Mouse (Mus musculus) layer of hippocampus, adult 18-20 months (tissue): ENCODE data around the gene Cdc37. TPM values are rescaled to one million over a fixed set of nuclear protein-coding genes. Genes with fewer than 3 reads are reported as not detected.
A peak's percentile ranks its signal among the peaks of the same experiment; 100 is the strongest.

Source experiments
- DNase-seq, 2 experiments: peaks; one replicate each; pipeline ENCODE4 v3.0.0; 2022; ENCODE audit warnings: low spot score in 2 of 2
- total RNA-seq, 2 experiments: library from RNA; stranded (reverse); gene quantifications; 2 replicates each; pipeline ENCODE4 v1.2.3; 2021

Cdc37 gene
- total RNA-seq, 2 experiments from 2014 or later: 163 TPM

DNA sequence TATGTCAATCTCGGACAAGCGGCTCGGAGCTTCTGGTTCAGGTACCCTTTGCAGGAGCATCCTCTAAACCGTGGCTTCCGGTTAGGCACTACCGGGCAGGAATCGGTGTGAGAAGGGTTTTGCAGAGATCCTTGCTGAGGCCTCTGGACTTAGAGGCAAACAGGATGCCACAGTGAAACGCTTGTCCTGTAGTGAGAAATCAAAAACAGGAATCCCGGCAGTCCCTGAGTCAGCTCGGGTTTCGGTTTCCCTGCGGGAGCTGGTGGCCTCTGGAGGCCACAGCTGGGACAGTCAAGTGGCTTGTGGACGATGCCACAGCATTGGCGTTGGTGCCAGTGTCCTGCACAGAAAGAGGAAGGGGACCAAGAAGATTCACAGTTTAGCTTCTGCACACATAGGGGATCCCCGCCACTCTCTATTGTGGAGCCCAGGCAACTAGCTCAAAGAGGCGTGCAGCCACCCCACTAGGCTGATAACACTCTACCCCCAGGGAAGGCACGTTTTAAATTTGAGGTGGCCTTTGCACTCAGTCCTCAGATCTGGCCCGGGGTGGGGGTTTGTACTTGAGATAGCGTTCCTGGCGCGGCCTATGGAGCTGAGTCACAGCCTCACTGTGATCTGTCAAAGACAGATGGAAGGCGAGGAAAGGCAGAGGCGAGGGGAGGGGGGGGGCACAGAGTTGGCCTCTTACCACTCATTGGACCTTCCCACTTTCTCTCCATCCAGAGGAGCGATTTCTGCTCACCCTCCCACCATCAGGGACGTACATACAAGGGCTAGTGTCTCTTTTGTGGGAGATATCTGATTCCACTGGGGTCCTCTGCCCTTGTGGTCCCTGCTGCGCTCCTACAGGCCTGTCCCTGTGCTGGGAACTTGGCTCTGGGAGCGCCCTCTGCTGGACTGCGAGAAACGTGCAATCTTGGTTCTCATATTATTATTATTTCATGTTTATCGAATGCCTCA is 18.7 kb upstream of the Cdc37 start:
- peak in 1 of 2 experiments; percentile 83 for DNase-seq

DNA sequence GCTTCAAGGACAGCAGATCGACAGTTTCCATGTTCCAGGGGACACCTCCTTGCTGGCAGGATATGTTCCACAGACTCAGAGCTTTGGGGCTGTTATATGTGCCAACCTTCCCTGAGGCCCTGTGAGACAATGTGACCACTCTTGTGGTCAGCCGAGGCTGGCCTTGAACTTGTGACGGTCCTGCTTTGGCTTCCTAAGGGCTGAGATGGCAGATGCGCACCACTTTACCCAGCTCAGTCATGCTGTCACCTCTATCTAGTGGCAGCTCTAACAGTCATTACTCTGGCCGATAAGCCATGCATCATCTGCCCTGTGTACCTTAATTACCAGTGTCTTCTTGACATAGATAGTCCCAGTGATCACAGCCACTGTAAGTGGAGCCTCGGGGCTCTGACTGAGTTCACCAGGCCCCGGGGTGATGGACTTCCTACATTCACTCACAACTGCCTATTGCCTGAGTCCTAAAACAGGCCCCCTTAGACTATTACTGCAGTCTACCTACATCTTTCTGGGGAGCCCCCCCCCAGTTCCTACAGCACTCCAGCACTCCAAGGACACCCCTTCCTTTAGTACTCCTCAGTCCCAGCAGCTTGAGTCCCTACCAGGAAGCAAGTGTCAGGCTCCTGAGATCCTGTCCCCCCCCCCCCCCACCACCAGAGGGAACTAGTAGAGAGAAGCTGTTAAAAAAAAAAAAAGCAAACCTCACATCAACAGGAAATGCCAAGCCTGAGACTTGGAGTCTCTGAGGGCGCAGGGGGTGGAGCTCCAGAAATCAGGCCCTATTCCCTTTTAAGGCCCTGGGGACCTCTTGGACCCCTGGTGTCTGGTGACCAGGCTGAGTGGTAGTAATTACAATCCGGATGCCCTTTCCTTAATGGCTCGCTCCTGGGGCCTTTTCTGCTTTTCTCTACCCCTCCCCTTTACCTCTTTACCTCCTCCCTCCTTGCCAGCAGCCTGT is 17.6 kb upstream of the Cdc37 start:
- no peak for DNase-seq

DNA sequence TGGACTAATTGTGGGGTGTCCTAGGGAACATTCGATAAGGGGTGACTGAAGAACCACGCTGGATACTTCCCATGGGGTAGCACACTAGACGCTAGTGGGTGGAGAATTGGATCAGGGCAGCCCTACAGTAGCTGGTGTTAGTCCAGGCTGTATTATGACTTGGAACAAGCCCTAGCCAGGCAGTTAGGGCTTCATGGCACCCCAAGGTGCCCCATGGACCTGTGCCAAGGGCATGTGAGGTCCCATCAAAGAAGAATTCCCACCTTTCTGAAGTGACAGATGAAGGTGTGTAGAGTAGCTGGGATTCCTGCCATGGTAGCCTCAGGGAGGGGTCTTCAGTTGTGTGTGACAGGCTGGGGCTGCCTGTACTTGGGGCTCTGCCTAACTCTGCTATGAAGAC is 16.7 kb upstream of the Cdc37 start:
- DNase-seq: no peak

DNA sequence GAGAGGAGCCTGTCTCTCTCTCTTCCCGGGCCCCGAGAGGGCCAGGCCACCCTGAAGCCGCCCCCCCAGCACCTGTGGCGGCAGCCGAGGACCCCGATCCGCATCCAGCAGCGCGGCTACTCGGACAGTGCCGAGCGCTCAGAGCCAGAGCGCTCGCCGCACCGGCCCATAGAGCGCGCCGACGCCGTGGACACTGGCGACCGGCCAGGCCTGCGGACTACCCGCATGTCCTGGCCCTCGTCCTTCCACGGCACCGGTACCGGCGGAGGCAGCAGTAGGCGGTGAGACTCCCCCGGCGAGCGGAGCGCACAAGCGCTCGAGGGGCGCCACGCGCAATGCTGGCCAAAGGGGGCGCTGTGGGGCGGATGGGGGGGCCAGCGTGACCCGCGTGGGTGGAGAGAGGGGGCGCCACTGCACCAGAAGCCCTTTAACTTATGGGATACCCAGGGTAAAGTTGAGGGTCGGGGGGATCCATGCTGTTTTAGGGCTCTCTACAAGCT is 16.2 kb upstream of the Cdc37 start:
- DNase-seq: peak in 1 of 2 experiments; percentile 55

DNA sequence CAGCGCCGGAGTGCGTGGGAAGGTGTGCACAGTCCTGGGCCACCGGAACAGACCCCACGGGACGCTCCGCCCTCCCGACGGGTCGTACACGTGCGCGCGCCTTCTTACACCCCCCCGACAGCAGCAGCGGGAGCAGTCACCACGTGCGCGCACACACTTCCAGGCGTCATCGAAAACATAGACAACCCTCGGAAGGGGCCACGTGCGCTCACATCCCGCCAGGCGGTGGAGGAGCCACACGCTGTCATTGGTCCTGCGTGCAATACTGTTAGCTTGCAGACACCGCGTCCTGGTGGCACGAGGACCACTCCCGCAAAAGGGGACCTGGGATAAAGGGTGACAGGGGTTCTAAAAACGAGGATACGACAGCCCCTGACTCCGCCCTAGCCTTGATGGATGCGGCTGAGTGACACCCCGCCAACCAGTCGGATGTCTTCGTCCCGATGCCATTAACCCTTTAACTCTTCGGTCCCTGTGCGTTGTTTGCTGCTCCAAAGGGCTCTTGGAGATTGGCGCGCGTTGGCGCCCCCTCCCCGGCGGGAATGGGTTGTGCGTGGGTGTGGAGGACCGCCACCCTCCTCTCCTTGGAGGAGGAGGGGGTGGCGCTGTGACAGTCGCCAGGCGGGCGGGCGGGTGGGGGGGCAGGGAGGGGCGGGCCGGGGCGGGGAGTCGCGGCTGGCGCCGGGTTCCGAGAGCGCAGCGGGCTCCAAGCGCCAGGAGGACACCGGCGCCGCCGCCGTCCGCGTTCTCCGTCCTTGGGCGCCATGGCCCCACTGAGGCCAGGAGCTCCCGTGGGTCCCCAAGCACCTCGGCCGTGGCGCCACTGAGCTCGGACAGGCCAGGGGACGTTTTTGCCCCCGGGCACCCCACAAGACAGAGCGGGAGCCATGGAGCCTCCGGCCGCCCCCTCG is 15.5 kb upstream of the Cdc37 start, which contains the start of gene Pde4a:
TSS of gene Pde4a (plus strand) at position 674 of the 911 bp plus-strand sequence.
- peak; percentile 81 for DNase-seq

DNA sequence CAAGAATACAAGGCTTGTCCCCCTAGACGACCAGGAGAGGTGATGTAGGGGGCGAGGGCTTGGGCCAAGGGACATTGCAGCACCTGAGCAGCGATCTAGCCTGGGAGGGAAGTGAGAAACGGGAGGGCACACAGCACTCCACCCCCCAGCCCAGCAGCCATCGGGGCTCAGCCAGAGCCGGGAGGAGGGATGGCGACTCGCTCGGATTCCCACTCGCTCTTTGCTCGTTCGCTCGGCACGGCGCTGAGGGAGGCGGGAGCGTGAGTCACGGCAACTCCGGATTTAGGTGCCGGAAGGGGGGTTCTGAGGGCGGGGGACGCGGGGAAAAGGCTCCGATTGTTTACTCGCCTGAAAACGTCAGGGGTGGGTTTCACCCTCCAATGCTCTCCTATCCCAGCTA is 14.3 kb upstream of the Cdc37 start:
- DNase-seq: peak; percentile 66 to 73

DNA sequence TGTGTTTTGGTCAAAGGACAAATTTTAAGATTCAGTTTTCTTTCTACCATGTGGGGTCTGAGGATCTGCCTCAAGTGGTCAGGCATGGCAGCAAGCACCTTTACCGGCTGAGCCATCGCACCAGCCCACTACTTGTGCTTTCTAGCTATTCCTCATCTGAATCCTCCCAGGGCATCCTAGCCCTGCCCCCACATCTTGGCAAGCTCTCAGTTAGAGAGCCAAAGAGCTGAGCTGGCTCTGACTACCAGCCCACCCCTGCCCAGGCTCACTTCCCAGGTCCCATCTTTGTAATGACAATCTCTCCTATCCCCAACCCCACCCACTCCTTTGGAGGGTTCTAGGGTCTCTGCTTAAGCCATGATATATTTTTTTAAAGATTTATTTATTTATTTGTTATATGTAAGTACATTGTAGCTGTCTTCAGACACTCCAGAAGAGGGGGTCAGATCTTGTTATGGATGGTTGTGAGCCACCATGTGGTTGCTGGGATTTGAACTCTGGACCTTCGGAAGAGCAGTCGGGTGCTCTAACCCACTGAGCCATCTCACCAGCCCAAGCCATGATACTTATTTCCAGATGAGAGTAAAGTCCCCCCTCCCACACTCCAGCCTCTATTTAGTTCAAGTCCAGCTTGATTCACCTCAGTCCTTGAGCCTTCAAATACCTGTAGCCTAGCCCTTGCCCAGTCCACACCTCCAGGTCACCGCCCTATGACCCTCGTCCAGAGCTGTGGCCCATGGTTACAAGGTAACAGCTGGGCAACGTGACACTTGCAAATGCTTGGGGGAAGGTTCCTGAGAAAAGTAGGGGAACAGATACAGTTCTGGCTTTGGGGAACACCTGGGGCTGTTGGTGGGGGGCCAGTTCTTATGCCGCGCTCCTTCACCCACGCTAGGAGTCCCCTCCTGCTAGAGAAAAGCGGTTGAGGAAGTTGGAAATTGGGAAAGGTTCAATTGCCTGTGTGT is 13.6 kb upstream of the Cdc37 start:
- DNase-seq: no peak

DNA sequence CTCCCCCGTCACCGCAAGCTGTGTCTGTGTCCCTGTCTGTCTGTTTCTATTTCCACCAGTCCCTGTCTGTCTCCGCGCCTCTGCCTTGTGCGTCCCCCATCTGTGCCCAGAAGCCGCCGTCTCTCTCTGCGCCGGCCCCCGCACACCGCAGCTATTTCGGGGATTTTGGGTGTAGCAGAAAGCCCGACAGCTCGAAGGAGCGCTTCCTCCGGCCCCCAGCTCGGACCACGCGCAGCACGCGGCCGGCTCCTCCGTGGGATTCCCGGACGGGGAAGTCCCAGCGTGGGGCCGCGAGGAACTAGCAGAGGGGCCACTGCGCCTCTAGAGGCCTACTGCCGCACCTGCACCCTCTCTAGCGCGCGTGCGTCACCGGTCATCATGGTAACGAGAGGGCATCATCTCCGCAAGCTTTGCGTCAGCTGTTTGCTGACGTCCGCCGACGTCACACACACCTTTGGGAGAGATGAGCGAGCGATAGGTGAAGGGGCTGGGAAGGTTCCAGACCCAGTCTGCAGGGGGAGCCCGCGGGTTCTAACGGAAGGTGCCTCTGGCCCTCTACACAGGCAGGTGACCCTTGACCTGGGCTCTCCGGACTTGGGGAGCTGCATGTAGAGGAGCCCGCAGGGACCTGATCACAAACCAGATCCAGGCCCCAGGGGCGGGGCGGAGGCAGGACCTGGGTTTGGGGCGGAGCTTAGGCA is 11.6 kb upstream of the Cdc37 start:
- DNase-seq: peak; percentile 89 to 92

DNA sequence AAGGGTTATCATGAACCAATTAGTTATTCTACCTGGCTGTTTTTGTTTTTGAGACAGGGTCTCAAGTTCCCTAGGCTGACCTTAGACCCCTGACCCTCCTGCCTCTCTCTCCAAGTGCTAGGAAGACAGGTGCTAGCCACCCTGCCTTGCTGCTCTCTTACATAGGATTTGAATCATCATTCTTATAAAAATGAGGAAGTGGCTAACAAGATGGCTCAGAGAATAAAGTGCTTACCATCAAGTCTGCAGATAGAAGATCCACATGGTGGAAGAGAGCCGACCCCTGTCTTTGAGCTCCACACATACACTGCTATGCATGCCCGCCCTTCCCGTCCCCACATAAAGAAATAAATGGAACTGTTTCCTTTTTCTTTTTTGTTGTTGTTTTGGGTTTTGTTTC is 5.0 kb upstream of the Cdc37 start:
- no peak for DNase-seq

DNA sequence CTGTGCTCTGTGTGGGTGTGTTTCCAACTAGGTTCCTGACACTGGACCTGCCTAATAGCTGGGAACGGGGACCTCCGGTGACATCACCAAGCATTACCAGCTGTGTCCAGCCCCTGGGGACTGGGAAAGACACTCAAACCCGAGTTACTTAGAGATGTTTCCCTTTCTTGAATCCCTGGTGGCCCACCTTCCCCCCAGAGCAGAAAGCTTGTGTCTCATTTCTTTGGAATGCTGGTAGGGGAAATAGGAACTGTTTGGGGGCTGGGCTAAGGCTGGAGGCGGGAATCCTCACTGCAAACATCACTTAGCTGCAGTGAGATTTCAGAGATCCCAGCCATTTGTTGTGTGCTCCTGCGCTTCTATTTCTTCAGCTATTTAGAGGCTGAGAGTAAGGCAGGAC is 4.1 kb upstream of the Cdc37 start:
- no peak for DNase-seq

DNA sequence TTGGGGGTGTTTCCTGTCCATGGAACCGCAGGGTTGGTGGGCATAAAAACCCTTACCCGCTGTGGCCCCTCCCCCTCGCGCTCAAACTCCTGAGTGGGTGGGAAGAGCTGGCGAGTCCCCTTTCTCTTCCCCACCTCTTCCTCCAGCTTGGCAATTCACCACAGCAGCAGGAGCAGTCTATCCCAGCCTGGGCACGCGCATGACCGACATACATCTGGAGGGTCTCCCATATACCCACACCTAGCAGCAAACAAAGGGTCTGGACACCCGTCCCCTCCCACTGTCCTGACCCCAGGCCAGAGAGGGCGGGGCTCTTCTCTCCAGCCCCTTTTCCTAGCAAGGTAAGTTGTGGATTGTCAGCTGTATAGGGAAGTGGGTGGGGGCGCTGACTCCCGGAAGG is 3.5 kb upstream of the Cdc37 start:
- no peak for DNase-seq

DNA sequence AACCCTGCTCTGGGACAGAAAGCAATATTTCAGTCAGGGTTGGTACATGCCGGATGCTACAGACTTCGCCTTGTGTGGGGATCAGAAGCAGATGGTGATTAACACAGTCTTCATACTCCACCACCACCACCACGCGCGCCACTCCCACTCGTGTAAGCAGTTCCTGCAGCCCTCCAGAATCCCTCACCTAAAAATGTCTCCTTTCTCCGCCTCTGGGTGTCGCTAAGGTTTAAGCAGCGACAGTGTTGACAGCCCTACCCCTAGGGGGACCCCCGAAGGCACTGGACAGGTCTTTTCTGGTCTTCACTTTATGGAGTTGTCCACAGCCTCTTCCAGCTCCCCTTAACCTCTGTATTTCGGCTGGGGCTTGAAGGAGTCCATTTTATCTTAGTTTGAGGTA is 2.9 kb upstream of the Cdc37 start:
- peak; percentile 66 to 80 for DNase-seq

DNA sequence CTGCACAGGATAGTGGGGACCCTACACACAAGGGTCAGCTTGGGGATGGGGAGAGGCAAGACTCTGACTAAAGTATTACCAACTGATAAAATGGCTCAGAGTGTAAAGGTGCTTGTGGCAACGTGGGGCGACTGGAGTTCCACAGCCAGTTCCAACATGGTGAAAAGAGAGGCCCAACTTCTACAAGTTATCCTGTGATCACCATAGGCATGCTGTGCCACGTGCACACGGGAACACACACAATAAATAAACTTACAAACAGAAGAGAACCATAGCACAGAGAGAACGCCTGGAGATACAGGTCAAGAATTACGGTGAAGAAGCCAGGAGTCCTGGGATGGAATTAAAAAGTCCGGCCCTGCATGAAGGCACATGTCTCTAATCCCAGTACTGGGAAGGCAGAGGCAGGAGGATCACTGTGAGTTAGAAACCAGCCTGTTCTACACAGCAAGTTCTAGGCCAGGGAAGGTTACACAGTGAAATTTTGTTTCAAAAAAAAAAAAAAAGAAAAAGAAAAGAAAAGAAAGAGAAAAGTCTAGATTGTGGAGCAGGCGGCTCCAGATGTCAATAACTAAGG is 617 bp downstream of the Cdc37 start:
- DNase-seq: no peak

DNA sequence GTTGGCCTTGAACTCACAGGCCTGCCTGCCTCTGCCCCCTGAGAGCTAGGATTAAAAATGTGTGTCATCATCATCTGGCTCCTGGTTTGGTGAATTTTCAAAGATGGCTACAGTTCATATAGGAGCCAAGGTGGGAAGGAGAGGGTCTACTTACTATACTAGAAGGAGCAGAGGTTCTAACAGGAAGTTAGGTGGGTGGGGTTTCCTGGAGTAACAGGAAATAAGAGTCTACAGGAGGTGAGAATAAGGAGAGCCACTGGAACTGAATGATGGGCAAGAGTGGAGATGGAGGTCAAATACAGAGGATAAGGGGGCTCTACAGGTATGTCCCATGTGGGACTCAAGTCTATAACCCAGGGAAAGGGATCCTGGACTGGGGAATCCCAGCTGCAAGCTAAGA is 1.4 kb downstream of the Cdc37 start:
- DNase-seq: no peak

DNA sequence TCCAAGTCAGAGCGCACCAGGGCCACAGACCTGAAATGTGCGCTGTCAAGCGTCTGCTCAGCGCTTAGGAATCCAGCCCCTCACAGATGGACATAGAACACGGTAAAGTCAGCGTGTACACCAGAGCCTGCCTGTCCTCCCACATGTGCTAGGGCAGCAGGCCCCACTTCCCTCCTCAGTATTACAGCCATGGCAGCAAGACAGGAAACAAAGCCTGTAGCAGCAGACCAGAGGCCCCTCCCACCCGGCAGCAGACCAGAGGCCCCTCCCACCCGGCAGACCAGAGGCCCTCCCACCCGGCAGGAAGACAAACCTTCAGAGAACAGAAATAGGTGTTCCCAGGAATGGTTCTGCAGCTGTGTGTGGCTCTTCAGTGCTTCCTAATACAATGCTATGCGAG is 3.1 kb downstream of the Cdc37 start:
- no peak for DNase-seq

DNA sequence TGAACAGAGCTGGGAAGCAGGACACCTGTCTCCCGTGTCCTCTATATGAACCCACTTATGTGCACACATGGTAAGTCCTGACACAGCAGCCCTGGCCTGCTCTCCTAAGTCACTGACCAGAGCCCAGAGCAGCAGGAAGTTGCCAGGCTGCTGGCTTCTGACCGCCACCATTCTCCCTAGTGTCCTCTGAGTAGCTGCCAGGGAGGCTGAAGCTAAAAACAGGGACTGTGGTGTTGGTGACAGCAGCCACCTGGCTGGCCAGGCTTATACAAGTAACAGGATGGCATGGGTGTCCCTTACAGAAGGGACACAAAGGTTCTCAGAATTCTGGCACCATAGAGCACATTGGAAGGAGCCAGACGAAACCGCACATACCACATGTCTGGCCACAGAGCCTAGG is 4.4 kb downstream of the Cdc37 start:
- no peak for DNase-seq

DNA sequence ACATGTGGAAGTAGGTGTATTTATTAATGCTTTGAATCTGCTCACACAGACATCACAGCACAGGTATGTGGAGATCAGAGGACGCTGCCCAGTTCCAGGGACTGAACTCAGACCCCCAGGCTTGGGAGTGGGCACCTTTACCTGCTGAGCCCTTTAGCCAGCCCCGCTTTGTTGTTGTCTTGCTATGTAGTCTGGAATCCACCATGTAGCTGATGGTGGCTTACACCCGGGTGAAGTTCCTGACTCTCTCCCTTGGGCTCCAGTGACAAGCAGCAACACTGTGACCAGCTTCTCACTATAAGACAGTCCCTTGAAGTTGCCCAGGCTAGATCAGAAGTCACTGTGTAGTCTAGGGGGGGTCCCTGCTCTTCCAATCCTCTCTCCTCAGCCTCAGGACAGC is 5.4 kb downstream of the Cdc37 start:
- DNase-seq: no peak

DNA sequence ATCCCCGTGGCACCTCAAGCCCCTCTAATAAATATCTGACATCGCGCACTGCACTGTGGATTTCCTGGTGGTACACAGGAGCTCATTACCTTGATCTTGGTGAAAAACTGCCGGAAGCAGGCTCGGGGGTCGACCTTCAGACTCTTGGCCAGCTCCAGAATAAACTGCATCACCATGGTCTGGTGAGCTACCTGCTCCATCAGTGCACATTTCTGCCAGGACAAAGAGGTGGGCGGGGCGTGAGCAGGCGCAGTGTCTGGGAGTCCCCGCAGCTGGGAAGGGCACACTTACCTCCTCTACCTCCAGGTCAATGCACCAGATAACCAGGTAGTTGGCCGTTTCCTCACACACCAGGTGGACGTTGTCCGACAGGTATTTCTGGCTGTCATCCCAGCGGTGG is 7.9 kb downstream of the Cdc37 start:
- no peak for DNase-seq
